Mouse (Mus musculus) intestine, embryonic 15.5 days (tissue): ENCODE data around the gene Asic2. TPM values are rescaled to one million over a fixed set of nuclear protein-coding genes. Genes with fewer than 3 reads are reported as not detected.

Experiments used
- ATAC-seq: fragments of 200-750 bp; cut with Nextera tagmentation; 2 replicates; pipeline ENCODE4 v1.8.0; 2017; ENCODE audit warnings: moderate TSS enrichment, moderate library complexity
- H3K27ac ChIP-seq: fragments of 300-500 bp; sonication (generic); 2 replicates; pipeline ENCODE4 v1.5.1; 2015; ENCODE audit warnings: mild to moderate bottlenecking, inconsistent platforms
- H3K27me3 ChIP-seq: fragments of 300-500 bp; sonication (generic); replicated peaks from 2 replicates; pipeline ENCODE4 v1.6.1; 2015; ENCODE audit warnings: inconsistent platforms
- H3K36me3 ChIP-seq: fragments of 300-500 bp; sonication (generic); 2 replicates; pipeline ENCODE4 v1.6.1; 2015; ENCODE audit warnings: inconsistent platforms
- H3K4me1 ChIP-seq: fragments of 300-500 bp; sonication (generic); replicated peaks from 2 replicates; pipeline ENCODE4 v1.6.1; 2015; ENCODE audit warnings: inconsistent platforms
- H3K4me2 ChIP-seq: fragments of 300-500 bp; sonication (generic); replicated peaks from 2 replicates; pipeline ENCODE4 v1.6.1; 2015; ENCODE audit warnings: mild to moderate bottlenecking, inconsistent platforms
- H3K4me3 ChIP-seq: fragments of 300-500 bp; sonication (generic); replicated peaks from 2 replicates; pipeline ENCODE4 v1.5.1; 2015; ENCODE audit warnings: inconsistent platforms
- H3K9ac ChIP-seq: fragments of 300-500 bp; sonication (generic); 2 replicates; pipeline ENCODE4 v1.6.1; 2015; ENCODE audit warnings: inconsistent platforms
- H3K9me3 ChIP-seq: fragments of 300-500 bp; sonication (generic); 2 replicates; pipeline ENCODE4 v1.6.1; 2016; ENCODE audit warnings: inconsistent platforms
- WGBS: fragments of 180-500 bp; shearing (Covaris S2); methylation state at CpG from one replicate; pipeline ENCODE4 v1.1.7; 2015; 5-methylcytosine and 5-hydroxymethylcytosine counted together
- polyA plus RNA-seq: library from polyadenylated mRNA; unstranded; fragments of >200 nt; fragmentation: Nextera tagmentation; extraction: Ambion mirVana; gene quantifications from 2 replicates; pipeline ENCODE4 v1.2.1, GENCODE M21; 2015

The Asic2 gene
- polyA plus RNA-seq, 1 experiment from 2014 or later, result 0.19 TPM

DNA sequence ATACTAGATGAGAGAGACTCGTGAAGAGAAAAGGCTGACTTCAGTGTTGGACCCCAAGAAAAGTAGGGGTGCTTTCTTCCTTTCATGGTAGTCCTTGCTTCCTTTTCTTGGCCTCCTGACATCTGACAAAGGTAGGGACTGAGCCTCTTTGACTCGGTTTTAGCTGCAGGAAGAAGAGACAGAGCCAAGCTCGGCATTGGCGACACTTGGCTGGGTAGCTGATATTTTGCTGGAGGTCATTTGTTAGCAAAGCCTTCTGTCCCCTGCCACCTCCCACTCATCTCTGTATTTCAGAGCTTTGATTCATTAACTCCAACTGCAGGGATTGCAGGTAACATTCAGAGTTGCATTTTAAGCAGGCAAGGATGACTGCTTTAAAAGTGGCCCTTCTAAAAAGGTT lies 762.8 kb downstream of the Asic2 start:
- no peak for ATAC-seq
- Histone ChIP-seq H3K9me3 (no peaks in the 10 kb centered on the region), H3K36me3 (no peaks in the 10 kb centered on the region), H3K9ac (no peak overlapping the region), H3K27me3 (no peaks in the 10 kb centered on the region), H3K4me3 (no peak overlapping the region), H3K4me1 (no peaks in the 10 kb centered on the region), H3K27ac (no peak overlapping the region), H3K4me2 (no peak overlapping the region)
- WGBS, result 64% methylated on average over 4 of the region's 4 CpGs

DNA sequence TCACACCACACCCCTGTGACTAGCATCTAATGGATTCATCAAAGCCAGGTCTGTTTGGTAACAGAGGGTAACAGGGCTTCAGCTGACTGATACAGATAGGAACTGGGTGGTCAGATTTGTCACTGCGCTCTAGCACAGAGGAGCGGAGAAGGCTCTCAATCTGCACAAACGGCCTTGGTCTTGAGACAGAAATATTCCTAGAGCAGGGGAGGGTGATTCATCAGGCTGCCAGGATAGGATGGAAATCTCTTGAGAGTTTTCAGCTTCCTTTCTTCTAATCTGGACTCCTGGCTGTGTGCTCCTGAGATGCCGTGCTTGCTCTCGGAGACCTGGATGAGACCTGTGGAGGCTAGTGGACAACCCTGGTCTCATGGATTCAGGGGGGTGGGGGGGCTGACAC lies 765.7 kb downstream of the Asic2 start:
- ATAC-seq, result no peak
- no peaks in the 10 kb centered on the region for H3K36me3 ChIP-seq
- H3K27me3 ChIP-seq, result no peaks in the 10 kb centered on the region
- no peak overlapping the region for H3K4me2 ChIP-seq
- no peak overlapping the region for H3K9ac ChIP-seq
- H3K9me3 ChIP-seq, result no peaks in the 10 kb centered on the region
- no peaks in the 10 kb centered on the region for H3K4me1 ChIP-seq
- no peak overlapping the region for H3K4me3 ChIP-seq
- H3K27ac ChIP-seq, result no peak overlapping the region
- WGBS, result 81% methylated on average over 5 of the region's 5 CpGs

DNA sequence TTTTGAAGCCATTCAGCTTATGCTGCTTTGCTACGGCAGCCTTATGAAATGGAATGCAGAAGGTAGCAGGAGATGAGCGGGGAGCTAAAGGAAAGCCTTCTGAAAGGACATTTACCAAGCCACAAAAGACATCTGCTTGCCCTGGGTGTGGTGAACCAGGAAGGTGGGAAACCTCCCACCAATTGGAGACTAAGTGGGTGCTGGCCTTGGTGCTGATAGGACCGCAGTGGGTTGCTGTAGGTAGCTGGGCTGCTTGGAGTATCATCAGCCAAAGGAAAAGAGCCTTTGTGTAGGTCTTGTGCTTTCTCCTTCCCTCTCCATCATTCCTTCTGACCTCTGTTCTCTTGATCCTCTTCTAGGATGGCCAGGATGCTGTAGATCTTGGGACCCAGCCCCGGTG lies 774.4 kb downstream of the Asic2 start:
- 46% methylated on average over 4 of the region's 4 CpGs for WGBS
- no peak for ATAC-seq
- Histone ChIP-seq H3K4me2 (no peak overlapping the region), H3K27me3 (no peaks in the 10 kb centered on the region), H3K36me3 (no peaks in the 10 kb centered on the region), H3K4me3 (no peak overlapping the region), H3K27ac (no peak overlapping the region), H3K9me3 (no peaks in the 10 kb centered on the region), H3K4me1 (no peaks in the 10 kb centered on the region), H3K9ac (no peak overlapping the region)

DNA sequence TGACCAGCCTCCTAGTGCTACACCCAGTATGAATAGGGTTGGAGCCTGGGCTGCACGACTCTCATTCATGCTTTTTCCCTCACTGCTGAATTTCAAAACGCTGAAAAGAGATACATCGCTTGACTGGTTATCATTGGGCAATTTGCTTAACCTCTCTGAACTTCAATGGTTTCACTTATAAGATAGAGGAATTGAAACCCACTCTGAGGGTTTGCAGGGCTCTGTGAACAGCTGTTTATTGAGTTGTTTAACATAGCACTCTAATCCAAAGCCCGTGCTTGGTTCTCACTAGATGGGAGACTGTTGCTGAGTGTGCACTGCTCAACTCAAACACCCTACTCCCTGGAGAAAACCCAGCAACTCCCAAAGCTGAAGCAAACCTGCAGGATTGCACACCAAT lies 776.1 kb downstream of the Asic2 start:
- Histone ChIP-seq H3K9ac (no peak overlapping the region), H3K4me2 (no peak overlapping the region), H3K4me3 (no peak overlapping the region), H3K27ac (no peak overlapping the region), H3K36me3 (no peaks in the 10 kb centered on the region), H3K9me3 (no peaks in the 10 kb centered on the region), H3K27me3 (no peaks in the 10 kb centered on the region), H3K4me1 (no peaks in the 10 kb centered on the region)
- no peak for ATAC-seq
- WGBS, result 71% methylated on average over 4 of the region's 4 CpGs

DNA sequence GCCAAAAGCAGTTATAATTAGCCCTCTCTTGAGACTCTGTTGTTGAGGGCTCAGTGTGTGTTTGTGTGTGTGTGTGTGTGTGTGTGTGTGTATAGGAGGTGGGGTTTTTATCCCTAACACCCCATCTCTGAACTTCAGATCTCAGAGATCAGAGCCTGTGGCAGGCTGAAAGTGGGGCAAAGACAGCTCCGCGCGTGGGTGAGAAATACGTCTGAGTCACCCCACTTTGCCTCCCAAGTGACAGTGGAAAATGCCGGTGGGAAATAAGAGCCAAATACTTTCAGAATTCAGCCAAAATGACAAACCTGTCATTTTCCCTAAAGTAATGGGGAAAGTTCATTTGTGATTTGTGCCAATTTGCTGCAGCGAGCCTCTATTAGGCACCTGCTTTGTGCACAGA lies 779.2 kb downstream of the Asic2 start:
- Histone ChIP-seq H3K27ac (no peak overlapping the region), H3K4me3 (no peak overlapping the region), H3K4me2 (no peak overlapping the region), H3K9ac (no peak overlapping the region), H3K4me1 (no peaks in the 10 kb centered on the region), H3K9me3 (no peaks in the 10 kb centered on the region), H3K27me3 (no peaks in the 10 kb centered on the region), H3K36me3 (no peaks in the 10 kb centered on the region)
- ATAC-seq, result no peak
- WGBS, result 95% methylated on average over 6 of the region's 6 CpGs

DNA sequence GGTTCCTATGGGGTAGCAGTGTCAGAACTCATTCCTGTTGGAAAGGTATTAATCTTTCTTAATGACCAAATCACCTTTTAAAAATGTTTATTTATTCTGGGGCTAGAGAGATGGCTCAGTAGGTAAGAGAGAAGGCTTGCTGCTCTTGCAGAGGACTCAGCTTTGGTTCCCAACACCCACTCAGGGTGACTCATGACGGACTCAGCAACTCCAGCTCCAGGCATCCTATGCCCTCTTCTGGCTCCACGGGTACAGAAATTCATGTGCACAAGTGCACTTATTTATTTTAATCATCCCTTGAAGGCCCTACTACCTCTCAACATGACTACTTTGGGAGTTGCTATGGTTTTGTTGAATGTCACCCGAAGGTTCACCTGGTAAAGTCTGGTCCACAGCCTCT lies 780.4 kb downstream of the Asic2 start:
- H3K27me3 ChIP-seq, result no peaks in the 10 kb centered on the region
- 87% methylated on average over 3 of the region's 3 CpGs for WGBS

DNA sequence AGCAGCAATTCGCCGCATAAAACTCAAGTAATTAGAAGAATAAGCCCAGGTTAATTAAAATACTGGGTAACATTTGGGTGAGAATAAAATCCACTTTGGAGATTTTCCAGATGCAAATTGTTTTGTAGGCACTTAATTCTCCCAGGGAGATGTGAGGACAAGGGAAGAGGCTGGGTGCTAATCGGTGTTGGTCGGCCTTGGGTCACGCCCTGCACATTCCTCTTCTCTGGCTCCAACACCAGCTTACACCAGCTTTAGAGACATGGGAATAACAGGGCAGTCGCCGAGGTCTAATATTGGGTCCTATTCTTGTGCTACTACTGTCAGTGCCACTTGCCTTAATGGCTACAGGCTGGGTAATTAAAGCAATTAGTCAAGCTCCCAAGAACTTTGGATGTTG lies 783.5 kb downstream of the Asic2 start:
- H3K27ac ChIP-seq, result no peak overlapping the region
- H3K36me3 ChIP-seq, result no peaks in the 10 kb centered on the region
- no peak overlapping the region for H3K9ac ChIP-seq
- no peak overlapping the region for H3K4me3 ChIP-seq
- H3K4me1 ChIP-seq, result no peaks in the 10 kb centered on the region
- no peaks in the 10 kb centered on the region for H3K27me3 ChIP-seq
- no peaks in the 10 kb centered on the region for H3K9me3 ChIP-seq
- WGBS, result 67% methylated on average over 7 of the region's 7 CpGs
- H3K4me2 ChIP-seq, result no peak overlapping the region
- no peak for ATAC-seq

More for the DNA sequence above, 780.4 kb downstream of the Asic2 start:
- H3K36me3 ChIP-seq, result no peaks in the 10 kb centered on the region
- no peak overlapping the region for H3K4me3 ChIP-seq
- no peaks in the 10 kb centered on the region for H3K4me1 ChIP-seq
- no peaks in the 10 kb centered on the region for H3K9me3 ChIP-seq
- H3K9ac ChIP-seq, result no peak overlapping the region
- ATAC-seq, result no peak
- no peak overlapping the region for H3K27ac ChIP-seq
- H3K4me2 ChIP-seq, result no peak overlapping the region

DNA sequence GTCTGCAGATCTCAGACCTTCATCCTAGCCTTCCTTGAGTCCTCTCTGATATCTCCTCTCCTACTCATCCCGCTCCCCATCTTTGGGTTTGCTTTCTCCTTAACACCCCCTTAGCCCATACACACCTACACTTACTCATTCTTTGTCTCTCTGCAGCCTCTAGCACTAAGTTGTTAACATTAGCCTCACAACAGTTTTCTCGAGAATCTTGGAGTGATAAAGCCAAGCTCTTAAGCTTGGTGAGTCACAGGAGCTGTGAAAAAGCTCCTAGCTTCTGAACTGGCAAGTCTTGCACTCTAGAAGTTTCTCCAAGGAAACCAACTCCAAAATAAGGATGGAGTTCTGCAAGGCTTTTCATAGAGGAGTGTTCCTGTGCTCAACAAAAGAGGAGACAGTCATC lies 803.4 kb downstream of the Asic2 start:
- WGBS, result 83% methylated on average over 2 of the region's 2 CpGs
- Histone ChIP-seq H3K9me3 (no peaks in the 10 kb centered on the region), H3K4me2 (no peak overlapping the region), H3K9ac (no peak overlapping the region), H3K27ac (no peak overlapping the region), H3K4me3 (no peak overlapping the region), H3K36me3 (no peaks in the 10 kb centered on the region), H3K4me1 (no peaks in the 10 kb centered on the region), H3K27me3 (no peaks in the 10 kb centered on the region)
- no peak for ATAC-seq

- ATAC-seq, result no peak
- Histone ChIP-seq H3K4me1 (no peaks in the 10 kb centered on the region), H3K4me2 (no peak overlapping the region), H3K36me3 (no peaks in the 10 kb centered on the region), H3K4me3 (no peak overlapping the region), H3K27ac (no peak overlapping the region), H3K27me3 (no peaks in the 10 kb centered on the region), H3K9me3 (no peaks in the 10 kb centered on the region), H3K9ac (no peak overlapping the region)
- WGBS, result 53% methylated on average over 4 of the region's 4 CpGs
Measured at GRCm38 (mm10) chr11:81163056-81163455, 805.2 kb downstream of the Asic2 start.

DNA sequence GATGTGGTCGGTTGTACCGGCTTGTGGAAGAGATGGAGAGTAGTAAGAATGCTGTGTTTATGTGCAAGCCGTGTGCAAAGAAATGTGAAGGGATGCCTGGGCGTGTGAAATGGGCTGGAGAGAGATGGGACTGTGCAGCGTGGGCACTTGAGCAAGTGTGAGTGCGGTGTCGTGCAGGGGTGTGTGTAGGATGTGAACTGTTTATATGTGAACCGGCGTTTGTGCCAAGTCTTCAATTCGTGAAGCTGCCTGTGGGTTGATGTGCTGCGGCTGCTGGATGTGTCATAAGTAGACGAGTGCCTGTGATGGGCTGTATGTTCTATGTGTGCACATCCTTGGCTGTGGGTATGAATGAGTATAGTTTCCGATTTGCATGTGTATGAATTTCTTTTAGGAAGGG lies 814.4 kb downstream of the Asic2 start:
- WGBS, result 11% methylated on average over 13 of the region's 13 CpGs
- Histone ChIP-seq H3K4me3 (peak overlapping the region; percentile 50), H3K9me3 (no peaks in the 10 kb centered on the region), H3K27ac (no peak overlapping the region), H3K4me1 (peaks cover 23% of the 10 kb centered on the region), H3K4me2 (peak overlapping the region; percentile 95), H3K9ac (no peak overlapping the region), H3K27me3 (peaks cover 55% of the 10 kb centered on the region), H3K36me3 (no peaks in the 10 kb centered on the region)
- no peak for ATAC-seq

GRCm38 (mm10) chr11:81153161-81153840 lies 815.0 kb downstream of the Asic2 start:
- Histone ChIP-seq H3K36me3 (no peaks in the 10 kb centered on the region), H3K4me2 (peak overlapping the region; percentile 95), H3K4me3 (peak overlapping the region; percentile 50), H3K27me3 (peaks cover 60% of the 10 kb centered on the region), H3K9me3 (no peaks in the 10 kb centered on the region), H3K9ac (0 out of 2 replicates have a peak overlapping the region, but pooled peaks have one; percentile 8), H3K4me1 (peaks cover 23% of the 10 kb centered on the region), H3K27ac (no peak overlapping the region)
- peak; percentile 83 for ATAC-seq
- WGBS, result under 1% methylated on average over 57 of the region's 57 CpGs

- Histone ChIP-seq H3K4me3 (peak overlapping the region; percentile 50), H3K4me2 (peak overlapping the region; percentile 95), H3K9ac (peak overlapping the region; percentile 26; the same call in 1 of the 2 replicates), H3K4me1 (peaks cover 23% of the 10 kb centered on the region), H3K9me3 (no peaks in the 10 kb centered on the region), H3K36me3 (no peaks in the 10 kb centered on the region), H3K27me3 (peaks cover 60% of the 10 kb centered on the region), H3K27ac (no peak overlapping the region)
- under 1% methylated on average over 55 of the region's 55 CpGs for WGBS
- ATAC-seq, result peak; percentile 51
Measured at GRCm38 (mm10) chr11:81152460-81153160, 815.6 kb downstream of the Asic2 start.

- peak; percentile 28; the same call in 1 of the 2 replicates for ATAC-seq
- Histone ChIP-seq H3K4me2 (peak overlapping the region; percentile 95), H3K27ac (no peak overlapping the region), H3K4me1 (peaks cover 23% of the 10 kb centered on the region), H3K9me3 (no peaks in the 10 kb centered on the region), H3K4me3 (peak overlapping the region; percentile 50), H3K36me3 (no peaks in the 10 kb centered on the region), H3K27me3 (peaks cover 60% of the 10 kb centered on the region), H3K9ac (peak overlapping the region; percentile 26; the same call in 1 of the 2 replicates)
- 1% methylated on average over 32 of the region's 42 CpGs for WGBS
Measured at GRCm38 (mm10) chr11:81152021-81152385, 816.3 kb downstream of the Asic2 start.
